Mouse (Mus musculus) heart, adult 2 months (tissue): ENCODE data around the gene Txn1.

ENCODE experiments used
- CTCF ChIP-seq: fragments of 200-600 bp; IDR thresholded peaks from 2 replicates; pipeline ENCODE4 v1.8.1; 2022; ENCODE audit warnings: antibody characterized with exemption, mild to moderate bottlenecking, moderate library complexity
- EP300 ChIP-seq: fragments of 200-500 bp; IDR thresholded peaks from 2 replicates; pipeline ENCODE4 v1.6.1; 2011; ENCODE audit warnings: low read depth, low read length, control low read depth; ENCODE audit not compliant: insufficient read depth
- POLR2A ChIP-seq: fragments of 200-500 bp; IDR thresholded peaks from 2 replicates; pipeline ENCODE4 v1.6.1; 2011; ENCODE audit warnings: mild to moderate bottlenecking, low read depth, low read length, control low read depth; ENCODE audit not compliant: insufficient read depth

GRCm38 (mm10) chr4:57949866-57950265 is 6.3 kb downstream of the Txn1 start:
- TF ChIP-seq EP300 = no peak
- no peak for TF ChIP-seq CTCF
- TF ChIP-seq POLR2A = no peak
